Mouse (Mus musculus) midbrain, embryonic 11.5 days (tissue): Measurements from ENCODE around the gene Mfsd6l. TPM values are rescaled to one million over a fixed set of nuclear protein-coding genes. Genes with fewer than 3 reads are reported as not detected.

ENCODE experiments used
- ATAC-seq: fragments of 200-750 bp; cut with Nextera tagmentation; 2 replicates; pipeline ENCODE4 v1.8.0; 2017; ENCODE audit warnings: moderate TSS enrichment, moderate library complexity; ENCODE audit not compliant: low FRiP score
- DNase-seq: peaks from one replicate; pipeline ENCODE4 v3.0.0; 2015; ENCODE audit warnings: low spot score; ENCODE audit errors: missing footprints
- H3K27ac ChIP-seq: fragments of 300-500 bp; sonication (generic); 2 replicates; pipeline ENCODE4 v1.5.1; 2014; ENCODE audit warnings: low read depth, low read length
- H3K27me3 ChIP-seq: fragments of 300-500 bp; sonication (generic); 2 replicates; pipeline ENCODE4 v1.6.1; 2014; ENCODE audit warnings: mild to moderate bottlenecking, low read length, moderate library complexity, mixed read lengths; ENCODE audit not compliant: control insufficient read depth, insufficient read depth
- H3K36me3 ChIP-seq: fragments of 300-500 bp; sonication (generic); 2 replicates; pipeline ENCODE4 v1.6.1; 2014; ENCODE audit warnings: mild to moderate bottlenecking, low read length, moderate library complexity, mixed read lengths; ENCODE audit not compliant: control insufficient read depth, insufficient read depth
- H3K4me1 ChIP-seq: fragments of 300-500 bp; sonication (generic); 2 replicates; pipeline ENCODE4 v1.6.1; 2014; ENCODE audit warnings: low read length; ENCODE audit not compliant: control insufficient read depth, insufficient read depth
- H3K4me2 ChIP-seq: fragments of 300-500 bp; sonication (generic); 2 replicates; pipeline ENCODE4 v1.6.1; 2014; ENCODE audit warnings: mild to moderate bottlenecking, moderate library complexity
- H3K4me3 ChIP-seq: fragments of 300-500 bp; sonication (generic); 2 replicates; pipeline ENCODE4 v1.5.1; 2014; ENCODE audit warnings: low read depth, low read length
- H3K9ac ChIP-seq: fragments of 300-500 bp; sonication (generic); 2 replicates; pipeline ENCODE4 v1.6.1; 2014; ENCODE audit warnings: low read length
- H3K9me3 ChIP-seq: fragments of 300-500 bp; sonication (generic); 2 replicates; pipeline ENCODE4 v1.6.1; 2016; ENCODE audit warnings: low read length; ENCODE audit not compliant: control insufficient read depth
- WGBS: fragments of 180-500 bp; shearing (Covaris S2); extraction: QIAGEN DNeasy Blood & Tissue Kit; methylation state at CpG from one replicate; pipeline ENCODE4 v1.1.7; 2014; 5-methylcytosine and 5-hydroxymethylcytosine counted together
- polyA plus RNA-seq: library from polyadenylated mRNA; unstranded; fragments of >200 nt; fragmentation: Nextera tagmentation; extraction: Ambion mirVana; gene quantifications from 2 replicates; pipeline ENCODE4 v1.2.1, GENCODE M21; 2014

Gene Mfsd6l
- polyA plus RNA-seq, 1 experiment from 2014 or later = not detected

DNA sequence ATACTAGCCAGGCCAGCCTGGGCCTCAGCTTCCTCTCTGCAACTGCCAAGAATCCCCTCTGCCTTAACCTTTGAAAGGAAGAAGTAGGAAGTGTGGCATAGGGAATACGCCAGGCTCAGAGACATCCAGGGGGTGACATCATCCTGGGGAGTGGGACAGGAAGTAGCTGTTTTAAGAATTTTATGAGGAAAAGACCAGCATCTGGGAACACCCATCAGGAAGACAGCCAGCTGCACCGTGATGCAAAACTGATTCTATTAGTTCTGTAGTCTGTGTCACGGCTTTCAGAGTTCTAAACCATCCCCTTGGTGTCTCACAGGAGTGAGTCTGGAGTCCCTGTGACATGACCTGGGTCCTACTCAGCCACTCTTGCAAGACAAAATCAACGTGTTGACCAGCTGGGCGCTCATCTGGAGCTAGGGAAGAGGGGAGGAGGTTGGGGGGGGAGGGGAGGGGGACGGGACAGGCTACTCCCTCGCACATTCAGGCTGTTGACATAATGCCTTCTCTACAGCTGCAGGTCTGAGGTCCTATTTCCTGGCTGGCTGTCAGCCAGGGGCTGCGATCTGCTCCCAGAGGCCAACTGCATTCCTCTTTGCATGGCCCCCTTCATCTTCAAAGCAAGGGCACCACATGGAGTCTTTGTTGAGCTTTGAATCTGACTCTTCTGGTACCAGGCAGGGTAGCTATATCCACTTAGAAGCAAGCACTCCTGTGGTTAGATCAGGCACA, 46.4 kb downstream of the Mfsd6l start:
- Histone ChIP-seq H3K4me2 (no peak overlapping the region), H3K27me3 (no peaks in the 10 kb centered on the region), H3K9ac (no peak overlapping the region), H3K9me3 (no peaks in the 10 kb centered on the region), H3K36me3 (no peaks in the 10 kb centered on the region), H3K27ac (no peak overlapping the region; the same call in 1 of the 2 replicates), H3K4me3 (no peak overlapping the region), H3K4me1 (peaks cover 11% of the 10 kb centered on the region)
- ATAC-seq = no peak
- 13% methylated on average over 8 of the region's 8 CpGs for WGBS
- DNase-seq = peak; percentile 85

DNA sequence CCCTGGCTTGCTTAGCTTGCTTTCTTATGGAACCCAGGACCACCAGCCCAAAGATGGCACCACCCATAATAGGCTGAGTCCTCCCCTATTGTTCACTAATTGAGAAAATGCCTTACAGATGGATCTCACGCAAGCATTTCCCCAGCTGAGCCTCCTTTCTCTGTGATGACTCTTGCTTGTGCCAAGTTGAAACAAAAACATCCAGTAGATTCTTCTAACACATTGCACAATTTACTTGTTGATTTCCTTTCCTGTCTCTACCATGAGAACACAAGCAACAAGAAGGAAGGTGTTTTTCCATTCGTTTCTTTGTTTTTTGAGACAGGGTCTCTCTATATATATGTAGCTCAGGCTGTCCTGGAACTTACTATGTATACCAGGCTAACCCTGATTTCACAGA, 51.1 kb downstream of the Mfsd6l start:
- ATAC-seq (no peak), DNase-seq (peak; percentile 10)
- Histone ChIP-seq H3K9me3 (no peaks in the 10 kb centered on the region), H3K27ac (no peak overlapping the region), H3K4me3 (no peak overlapping the region), H3K4me2 (no peak overlapping the region), H3K27me3 (no peaks in the 10 kb centered on the region), H3K9ac (no peak overlapping the region), H3K36me3 (no peaks in the 10 kb centered on the region), H3K4me1 (peaks cover 4% of the 10 kb centered on the region; the same call in 1 of the 2 replicates)
- WGBS = 86% methylated on average over 2 of the region's 2 CpGs

Other genes starting within 250 kb of the Mfsd6l start
- gene Ntn1, start 155.4 kb upstream of the Mfsd6l start, polyA plus RNA-seq = 10.0 and 10.2 TPM in 2 replicates
- gene Pik3r5, start 124.1 kb upstream of the Mfsd6l start, polyA plus RNA-seq = 0.43 and 0.92 TPM in 2 replicates
- 0.98 and 1.3 TPM in 2 replicates for gene Pik3r6, start 53.2 kb upstream of the Mfsd6l start, polyA plus RNA-seq
- 0.92 and 1.5 TPM in 2 replicates for gene Ccdc42, start 30.8 kb downstream of the Mfsd6l start, polyA plus RNA-seq
- 139 and 141 TPM in 2 replicates for gene Myh10, start 135.4 kb downstream of the Mfsd6l start, polyA plus RNA-seq